Mouse (Mus musculus) kidney, postnatal 0 days (tissue): Measurements from ENCODE around the gene Stxbp1. TPM values are rescaled to one million over a fixed set of nuclear protein-coding genes. Genes with fewer than 3 reads are reported as not detected.

ENCODE experiments used
- ATAC-seq: fragments of 200-750 bp; cut with Nextera tagmentation; replicated peaks from 2 replicates; pipeline ENCODE4 v1.8.0; 2017; ENCODE audit warnings: low read depth, moderate number of reproducible peaks, moderate TSS enrichment, moderate library complexity; ENCODE audit not compliant: low FRiP score
- DNase-seq: peaks from one replicate; pipeline ENCODE4 v3.0.0-alpha.2; 2016; ENCODE audit warnings: low spot score
- H3K27ac ChIP-seq: fragments of 300-500 bp; sonication (generic); 2 replicates; pipeline ENCODE4 v1.5.1; 2014; ENCODE audit warnings: mild to moderate bottlenecking
- H3K27me3 ChIP-seq: fragments of 300-500 bp; sonication (generic); 2 replicates; pipeline ENCODE4 v1.6.1; 2014; ENCODE audit warnings: low read length, mixed read lengths; ENCODE audit not compliant: insufficient read depth
- H3K36me3 ChIP-seq: fragments of 300-500 bp; sonication (generic); 2 replicates; pipeline ENCODE4 v1.6.1; 2014; ENCODE audit warnings: low read length, mixed read lengths; ENCODE audit not compliant: insufficient read depth
- H3K4me1 ChIP-seq: fragments of 300-500 bp; sonication (generic); replicated peaks from 2 replicates; pipeline ENCODE4 v1.6.1; 2014; ENCODE audit warnings: antibody characterized with exemption, low read length, mixed read lengths; ENCODE audit not compliant: insufficient read depth
- H3K4me2 ChIP-seq: fragments of 300-500 bp; sonication (generic); 2 replicates; pipeline ENCODE4 v1.6.1; 2014; ENCODE audit warnings: mild to moderate bottlenecking, low read length, moderate library complexity, mixed read lengths
- H3K4me3 ChIP-seq: fragments of 300-500 bp; sonication (generic); replicated peaks from 2 replicates; pipeline ENCODE4 v1.5.1; 2014; ENCODE audit warnings: low read depth, low read length
- H3K9ac ChIP-seq: fragments of 300-500 bp; sonication (generic); 2 replicates; pipeline ENCODE4 v1.6.1; 2014; ENCODE audit warnings: low read depth, low read length
- H3K9me3 ChIP-seq: fragments of 300-500 bp; sonication (generic); replicated peaks from 2 replicates; pipeline ENCODE4 v1.6.1; 2016; ENCODE audit warnings: low read length, inconsistent platforms, mixed read lengths
- CTCF ChIP-seq: IDR thresholded peaks from 2 replicates; pipeline ENCODE4 v1.5.1; 2016; ENCODE audit warnings: antibody characterized with exemption, low read depth, mild to moderate bottlenecking, moderate library complexity
- WGBS: fragments of 180-500 bp; shearing (Covaris S2); extraction: QIAGEN DNeasy Blood & Tissue Kit; methylation state at CpG from one replicate; pipeline ENCODE4 v1.1.7; 2014; 5-methylcytosine and 5-hydroxymethylcytosine counted together
- polyA plus RNA-seq: library from polyadenylated mRNA; unstranded; fragments of >200 nt; fragmentation: Nextera tagmentation; extraction: Ambion mirVana; gene quantifications from 2 replicates; pipeline ENCODE4 v1.2.1, GENCODE M21; 2015

Stxbp1 gene
- polyA plus RNA-seq, 1 experiment from 2014 or later = 14.3 TPM

DNA sequence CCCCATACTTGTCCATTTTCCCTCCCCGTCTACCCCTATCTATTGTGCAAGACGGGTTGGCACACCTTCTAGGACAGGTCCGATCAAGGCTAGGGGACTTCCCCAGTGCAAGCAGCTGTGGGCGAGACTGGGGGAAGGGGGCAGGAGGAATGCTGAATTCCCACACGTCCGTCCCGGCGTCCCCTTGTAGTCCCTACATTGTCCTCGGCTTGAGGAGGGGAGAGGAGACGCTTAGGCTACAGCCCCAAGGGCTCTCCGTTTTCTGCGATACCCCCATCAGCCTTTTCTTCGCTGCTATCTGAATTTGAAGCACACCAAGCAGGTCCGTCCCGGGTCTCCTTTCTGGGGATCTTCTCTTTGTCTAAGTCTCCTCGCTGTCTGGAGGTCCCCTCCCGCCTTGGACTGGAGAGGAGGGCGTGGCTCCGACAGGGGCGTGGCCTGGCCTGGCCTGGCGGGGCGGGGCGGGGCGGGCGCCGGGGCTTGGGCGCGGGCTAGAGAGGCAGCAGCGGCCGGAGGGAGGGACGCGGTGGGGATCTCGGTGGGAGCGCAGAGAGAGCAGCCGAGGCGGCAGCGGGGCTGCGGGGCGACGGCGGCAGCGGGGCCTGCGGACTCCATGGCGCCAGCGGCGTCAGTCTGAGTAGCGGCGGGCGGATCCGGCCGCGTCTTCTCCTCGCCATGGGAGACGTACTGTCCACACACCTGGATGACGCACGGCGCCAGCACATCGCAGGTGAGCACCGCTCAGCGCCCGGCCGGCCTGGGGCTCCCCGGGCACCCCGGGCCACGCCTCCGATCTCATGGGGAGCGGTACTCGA, 28.8 kb upstream of the Stxbp1 start, which contains the start of gene Fam129b:
Gene Fam129b, plus strand, starts transcription at position 440 of the 815 bp plus-strand sequence.
- peak; percentile 94 for DNase-seq
- peak within 1 kb of the TSS; percentile 91 for H3K27ac ChIP-seq
- H3K4me1 ChIP-seq = peaks cover 51% of the 10 kb centered on the region
- peak within 1 kb of the TSS; percentile 73 for H3K4me3 ChIP-seq
- H3K27me3 ChIP-seq = no peaks in the 10 kb centered on the region
- H3K9ac ChIP-seq = peak within 1 kb of the TSS; percentile 75
- no peaks in the 10 kb centered on the region for H3K9me3 ChIP-seq
- H3K36me3 ChIP-seq = no peaks in the 10 kb centered on the region
- peak; percentile 84 for ATAC-seq
- no peak for TF ChIP-seq CTCF
- under 1% methylated on average over 56 of the region's 68 CpGs for WGBS
- H3K4me2 ChIP-seq = peak within 1 kb of the TSS; percentile 91

DNA sequence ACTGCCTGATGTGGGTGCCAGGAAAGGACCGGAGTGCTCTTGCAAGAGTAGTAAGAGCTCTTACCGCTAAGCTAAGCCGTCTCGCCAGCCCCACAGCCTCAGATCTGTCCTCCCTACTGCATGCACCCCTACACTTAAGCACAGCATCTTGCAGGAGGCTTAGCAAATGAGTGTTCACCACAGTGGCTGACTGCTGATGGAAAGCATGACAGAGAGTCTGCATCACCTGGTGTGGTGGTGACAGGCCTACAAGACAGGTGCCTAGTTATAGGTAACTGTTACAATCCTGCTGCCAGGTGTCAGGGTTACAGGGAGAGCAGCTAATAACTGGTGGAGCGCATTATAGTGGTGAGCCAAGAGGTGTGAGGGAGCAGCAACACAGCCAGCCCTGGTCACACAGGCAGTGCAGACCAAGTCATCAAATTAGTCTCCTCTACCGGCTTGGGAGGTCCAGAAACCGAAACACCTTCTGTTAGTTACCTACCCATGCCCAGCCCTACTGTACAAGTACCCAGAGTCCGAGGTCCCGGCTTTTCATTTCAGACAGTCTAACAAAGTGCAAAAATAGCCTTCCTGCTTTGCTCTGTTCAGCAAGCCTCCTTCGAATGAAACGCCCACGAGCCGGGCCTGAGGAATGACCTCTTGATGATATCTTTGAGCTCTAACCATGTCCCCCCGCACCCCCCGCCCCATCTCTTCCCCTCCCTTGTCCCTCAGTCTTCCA, 28.1 kb upstream of the Stxbp1 start:
- Histone ChIP-seq H3K9me3 (no peaks in the 10 kb centered on the region), H3K27ac (peak overlapping the region; percentile 91), H3K4me3 (peak overlapping the region; percentile 73), H3K36me3 (no peaks in the 10 kb centered on the region), H3K9ac (peak overlapping the region; percentile 75), H3K4me1 (peaks cover 44% of the 10 kb centered on the region), H3K4me2 (peak overlapping the region; percentile 91), H3K27me3 (no peaks in the 10 kb centered on the region)
- WGBS = 8% methylated on average over 15 of the region's 15 CpGs
- ATAC-seq = no peak; the same call in 1 of the 2 replicates
- TF ChIP-seq CTCF = no peak
- peak; percentile 54 for DNase-seq

- H3K36me3 ChIP-seq = no peaks in the 10 kb centered on the region
- H3K27me3 ChIP-seq = no peaks in the 10 kb centered on the region
- peaks cover 38% of the 10 kb centered on the region for H3K4me1 ChIP-seq
- H3K27ac ChIP-seq = peak overlapping the region; percentile 42; the same call in 1 of the 2 replicates
- H3K4me3 ChIP-seq = no peak overlapping the region
- H3K4me2 ChIP-seq = no peak overlapping the region; the same call in 1 of the 2 replicates
- DNase-seq (no peak), ATAC-seq (no peak)
- no peak for TF ChIP-seq CTCF
- 42% methylated on average over 3 of the region's 3 CpGs for WGBS
- H3K9me3 ChIP-seq = no peaks in the 10 kb centered on the region
- no peak overlapping the region for H3K9ac ChIP-seq
These were observed 27.0 kb upstream of the Stxbp1 start for GRCm38 (mm10) chr2:32874070-32874469.

DNA sequence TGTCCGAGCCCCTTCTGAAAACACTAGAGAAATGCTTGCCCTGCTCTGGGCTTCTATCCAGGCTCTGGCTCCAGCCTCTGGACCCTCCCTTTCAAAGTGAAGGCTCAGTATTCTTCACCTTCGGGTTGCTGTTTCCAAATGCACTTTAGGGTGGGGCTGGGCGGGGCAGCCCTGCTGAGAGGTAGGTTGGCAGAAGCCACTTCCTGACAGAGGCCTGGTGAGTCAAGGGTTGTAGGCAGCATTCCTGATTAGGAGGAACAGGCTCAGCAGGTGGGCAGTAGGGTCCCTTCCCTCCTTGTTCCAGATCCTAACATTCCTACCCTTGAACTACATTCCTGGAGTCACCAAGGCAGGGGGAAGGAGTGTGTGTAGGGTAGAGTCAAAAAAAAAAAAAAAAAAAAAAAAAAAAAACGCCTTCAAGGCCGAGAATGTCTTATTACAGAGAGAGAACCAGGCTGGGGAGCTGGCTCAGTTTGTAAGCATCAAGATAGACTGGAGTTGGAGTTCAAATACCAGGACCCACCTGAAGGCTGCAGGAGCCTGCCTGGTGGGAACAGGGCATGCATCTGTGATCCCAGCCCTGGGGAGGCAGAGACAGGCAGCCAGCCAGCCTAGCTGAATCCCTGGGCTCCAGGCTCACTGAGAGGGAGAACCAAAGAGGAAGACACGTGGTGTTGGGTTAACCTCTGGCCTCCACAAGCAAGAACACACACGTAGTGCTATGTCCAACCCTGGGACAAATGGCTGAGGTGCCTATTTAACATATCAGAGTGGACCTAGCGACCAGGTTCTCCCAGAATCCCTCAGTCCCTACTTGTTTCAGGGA, 23.4 kb upstream of the Stxbp1 start:
- H3K27me3 ChIP-seq = no peaks in the 10 kb centered on the region
- H3K9ac ChIP-seq = no peak overlapping the region
- H3K9me3 ChIP-seq = no peaks in the 10 kb centered on the region
- no peaks in the 10 kb centered on the region for H3K36me3 ChIP-seq
- WGBS = 49% methylated on average over 8 of the region's 8 CpGs
- no peak overlapping the region for H3K4me3 ChIP-seq
- no peak overlapping the region for H3K4me2 ChIP-seq
- H3K27ac ChIP-seq = 0 out of 2 replicates have a peak overlapping the region, but pooled peaks have one; percentile 31
- ATAC-seq = no peak
- TF ChIP-seq CTCF = no peak
- no peak for DNase-seq
- H3K4me1 ChIP-seq = peaks cover 14% of the 10 kb centered on the region

- Histone ChIP-seq H3K4me1 (peaks cover 9% of the 10 kb centered on the region), H3K27me3 (no peaks in the 10 kb centered on the region), H3K4me2 (no peak overlapping the region), H3K27ac (0 out of 2 replicates have a peak overlapping the region, but pooled peaks have one; percentile 31), H3K36me3 (no peaks in the 10 kb centered on the region), H3K9ac (no peak overlapping the region), H3K9me3 (no peaks in the 10 kb centered on the region), H3K4me3 (no peak overlapping the region)
- peak; percentile 23; the same call in 1 of the 2 replicates for ATAC-seq
- no peak for TF ChIP-seq CTCF
- WGBS = 42% methylated on average over 6 of the region's 6 CpGs
- DNase-seq = no peak
These were observed 22.8 kb upstream of the Stxbp1 start for GRCm38 (mm10) chr2:32869721-32870274.
